Mouse (Mus musculus): ENCODE data around the gene Il9r.
A peak's percentile ranks its signal among the peaks of the same experiment; 100 is the strongest.

Il9r gene

DNA sequence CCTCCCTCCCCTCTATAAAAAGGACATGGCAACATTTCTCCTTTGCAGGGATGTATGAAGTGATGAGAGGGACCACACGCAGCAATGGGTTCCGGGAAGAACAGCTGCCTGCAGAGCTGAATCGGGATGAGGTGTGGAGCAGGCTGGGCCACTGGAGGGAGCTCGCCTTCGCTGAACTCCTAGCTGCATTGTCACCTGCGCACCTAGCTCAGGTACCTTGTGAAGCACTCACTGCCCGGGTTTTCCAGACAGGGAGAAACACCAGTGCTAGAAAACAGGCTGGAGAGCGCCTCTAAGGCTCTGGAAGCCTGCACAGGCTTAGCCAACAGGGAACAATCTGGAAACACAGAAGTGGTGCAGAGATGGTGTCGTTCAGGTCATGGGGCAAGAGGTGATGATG lies 38.6 kb downstream of the Il9r start:
- DNase-seq (ENCODE audit: low read depth in 1 of 2, low spot score in 2 of 2): no peak

GRCm38 (mm10) chr11:32160341-32160740 lies 39.7 kb downstream of the Il9r start:
- DNase-seq (ENCODE audit: low read depth in 1 of 2, low spot score in 2 of 2): no peak

DNA sequence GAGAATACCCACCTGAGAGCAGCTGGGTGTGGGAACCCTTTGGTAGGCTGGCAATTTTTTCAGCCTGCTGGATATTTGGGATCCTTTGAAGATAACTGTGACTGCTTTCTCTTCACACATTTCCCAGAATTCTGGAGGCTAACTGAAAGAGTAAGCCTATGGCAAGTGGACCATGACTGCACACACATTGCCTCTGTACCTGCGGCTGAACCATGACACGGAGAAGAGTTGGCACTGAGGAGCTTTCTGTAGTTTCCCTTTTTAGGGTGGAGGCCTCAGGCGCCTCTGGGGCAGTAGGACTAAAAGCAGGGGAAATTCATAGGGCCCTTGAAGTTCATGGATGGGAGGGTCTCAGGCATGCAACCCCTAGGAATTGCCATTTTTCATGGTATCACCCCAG lies 40.9 kb downstream of the Il9r start:
- no peak for DNase-seq (ENCODE audit: low read depth in 1 of 2, low spot score in 2 of 2)

GRCm38 (mm10) chr11:32157791-32158594 lies 42.1 kb downstream of the Il9r start:
- no peak for DNase-seq (ENCODE audit: low read depth in 1 of 2, low spot score in 2 of 2)

GRCm38 (mm10) chr11:32156854-32157630 lies 43.0 kb downstream of the Il9r start:
- no peak for DNase-seq (ENCODE audit: low read depth in 1 of 2, low spot score in 2 of 2)

GRCm38 (mm10) chr11:32153216-32153615 lies 46.9 kb downstream of the Il9r start:
- no peak for DNase-seq (ENCODE audit: low read depth in 1 of 2, low spot score in 2 of 2)

DNA sequence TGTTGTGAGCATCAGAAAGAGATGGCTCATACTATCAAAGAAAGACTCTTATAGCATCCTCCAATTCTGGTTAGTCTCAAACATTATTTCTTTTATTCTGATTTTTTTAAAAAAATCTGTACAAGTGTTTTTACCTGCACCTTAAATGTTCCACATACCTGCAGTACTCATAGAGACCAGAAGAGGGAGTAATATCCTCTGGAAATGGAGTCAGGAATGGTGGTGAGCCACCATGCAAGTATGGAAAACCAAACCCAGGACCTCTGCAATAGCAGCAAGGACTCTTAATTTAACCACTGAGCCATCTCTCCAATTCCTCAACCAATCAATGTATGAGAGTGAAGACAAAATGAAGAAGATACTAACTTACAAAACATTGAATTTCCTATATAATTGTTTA lies 47.3 kb downstream of the Il9r start:
- DNase-seq (ENCODE audit: low read depth in 1 of 2, low spot score in 2 of 2): no peak

GRCm38 (mm10) chr11:32151243-32151642 lies 48.8 kb downstream of the Il9r start:
- DNase-seq (ENCODE audit: low read depth in 1 of 2, low spot score in 2 of 2): no peak

- DNase-seq (ENCODE audit: low read depth in 1 of 2, low spot score in 2 of 2): no peak
Observed at GRCm38 (mm10) chr11:32149605-32150004, 50.5 kb downstream of the Il9r start.

GRCm38 (mm10) chr11:32142771-32143170 lies 57.3 kb downstream of the Il9r start:
- no peak for DNase-seq (ENCODE audit: low read depth in 1 of 2, low spot score in 2 of 2)

DNA sequence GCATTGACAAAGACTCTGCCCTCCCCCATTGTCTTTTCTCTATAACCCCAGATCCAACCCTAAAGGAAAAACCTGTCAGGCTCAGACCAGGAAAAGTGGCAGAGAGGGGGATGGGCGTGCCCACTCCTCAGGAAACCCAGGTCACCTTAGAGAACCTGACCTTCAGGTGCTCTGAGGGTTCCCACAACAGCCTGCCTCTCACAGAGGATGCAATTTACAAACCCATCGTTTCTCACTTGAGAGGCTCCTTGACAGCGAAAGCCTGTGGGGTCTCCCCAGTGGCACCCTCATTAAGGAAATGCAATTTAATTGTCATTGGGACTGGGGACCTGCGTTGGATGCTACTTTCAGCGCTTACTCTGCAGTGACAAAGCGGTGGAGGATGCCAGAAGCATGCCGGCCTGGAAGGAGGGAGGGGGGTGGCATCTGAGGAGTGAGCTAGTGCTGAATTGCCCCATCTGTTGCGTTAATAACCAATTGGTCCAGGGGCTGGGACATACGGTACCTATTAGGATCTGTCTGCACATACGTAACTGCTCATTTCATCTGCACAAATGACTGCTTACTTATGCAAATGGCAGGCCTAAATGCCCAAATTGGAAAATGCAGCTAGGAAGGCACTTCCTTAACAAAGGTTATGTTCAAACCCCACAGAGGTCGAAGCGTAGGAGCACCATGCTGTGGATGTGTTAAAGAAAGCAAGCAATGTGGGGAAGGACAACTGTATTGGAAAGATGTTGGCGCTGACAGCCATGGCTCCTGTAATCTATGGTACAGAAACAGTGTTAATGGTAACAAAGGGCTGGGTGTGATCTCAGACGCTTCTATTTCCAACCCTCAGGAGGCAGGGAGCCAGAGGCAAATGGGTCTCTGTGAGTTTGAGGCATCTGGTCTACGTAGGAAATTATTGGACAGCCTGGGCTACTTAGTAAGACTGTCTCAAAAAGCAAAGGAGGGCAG lies 58.2 kb downstream of the Il9r start:
- DNase-seq (ENCODE audit: low read depth in 1 of 2, low spot score in 2 of 2): no peak

- peak; percentile 14 to 40 for DNase-seq (ENCODE audit: low read depth in 1 of 2, low spot score in 2 of 2)
Observed at GRCm38 (mm10) chr11:32141034-32141433, 59.0 kb downstream of the Il9r start.

DNA sequence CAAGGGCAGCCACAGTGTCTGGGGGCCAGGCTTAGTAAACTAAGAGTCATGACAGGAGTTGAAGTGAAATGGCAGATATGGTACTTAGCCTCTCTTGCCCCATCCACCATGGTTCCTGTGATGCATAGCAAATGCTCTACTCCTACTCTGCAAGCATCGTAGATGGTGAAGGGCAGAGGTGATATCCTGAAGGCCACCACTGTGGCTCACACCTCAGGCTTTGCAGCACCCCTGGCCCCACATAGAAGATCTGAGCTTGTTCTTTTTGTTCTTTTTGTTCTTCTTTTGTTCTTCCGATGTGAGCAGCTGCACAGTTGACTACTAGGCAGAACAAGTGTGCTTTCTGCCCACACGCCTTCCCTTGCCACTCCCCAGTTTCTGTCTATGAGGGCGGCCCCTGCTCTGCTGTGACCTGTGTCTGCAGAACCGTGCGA lies 60.5 kb downstream of the Il9r start:
- DNase-seq (ENCODE audit: low read depth in 1 of 2, low spot score in 2 of 2): no peak

DNA sequence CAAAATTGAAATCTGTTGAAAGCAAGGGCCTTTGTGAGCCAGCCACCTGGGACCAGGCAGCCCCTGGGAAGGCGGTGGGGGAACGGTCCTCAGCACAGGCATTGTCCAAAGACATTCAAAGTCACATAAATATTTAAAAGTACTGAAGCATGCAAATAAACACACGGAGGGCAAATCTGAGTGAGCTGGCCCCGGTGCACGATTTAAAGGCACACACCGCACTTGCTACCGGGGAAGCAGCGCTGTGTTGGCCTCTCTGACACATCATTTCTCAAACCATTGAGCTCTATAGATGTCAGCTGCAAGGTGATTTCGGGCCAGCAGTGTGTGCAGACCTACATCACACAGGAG lies 61.5 kb downstream of the Il9r start:
- no peak for DNase-seq (ENCODE audit: low read depth in 1 of 2, low spot score in 2 of 2)

DNA sequence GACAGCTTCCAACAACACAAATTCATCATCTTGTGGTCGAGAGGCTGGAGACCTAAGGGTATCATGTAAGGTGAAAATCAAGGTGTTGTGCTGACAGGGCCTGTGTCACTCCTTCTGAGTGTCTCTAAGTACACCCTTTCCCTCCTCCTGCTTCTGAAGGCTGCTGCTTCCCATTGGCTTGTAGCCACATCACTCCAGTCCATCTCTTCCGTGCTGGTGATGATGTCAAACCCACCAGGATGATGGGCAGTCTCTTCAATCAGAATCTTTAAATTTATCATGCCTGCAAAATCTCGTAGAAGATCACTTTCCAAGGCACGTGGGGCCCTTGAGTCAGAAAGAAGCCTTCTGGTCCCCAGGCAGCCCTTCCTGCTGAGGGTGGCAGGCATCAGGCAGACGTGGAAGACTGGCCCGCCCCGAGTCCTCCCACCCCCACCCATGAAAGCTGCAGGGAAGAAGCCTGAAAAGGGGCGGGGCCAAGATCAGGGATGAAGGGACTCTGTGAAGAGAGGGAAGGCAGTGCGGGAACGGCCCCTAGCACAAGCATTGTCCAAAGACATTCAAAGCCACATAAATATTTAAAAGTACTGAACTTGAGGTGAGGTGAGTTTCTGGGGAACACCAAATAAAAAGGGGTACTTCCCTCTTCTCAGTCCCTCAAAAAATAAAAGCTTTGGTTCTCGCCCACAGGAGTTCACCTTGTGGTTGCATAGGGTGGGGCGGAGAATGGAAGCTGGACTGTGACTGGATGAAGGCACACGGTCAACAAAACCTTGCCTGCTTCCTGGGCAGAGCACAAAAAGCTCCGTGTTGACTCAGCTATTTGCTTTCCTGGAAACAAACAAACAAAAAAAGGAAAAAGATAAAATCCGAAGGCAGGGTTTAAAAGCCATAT lies 62.1 kb downstream of the Il9r start:
- no peak for DNase-seq (ENCODE audit: low read depth in 1 of 2, low spot score in 2 of 2)

Data from monocyte, adult 2 months (primary cell).